Mouse (Mus musculus) telencephalon, adult 2 months (tissue): ENCODE data around the gene Gm13103.
"Not testable (repeated sequence)": the region's sequence is repeated elsewhere in the genome, so short reads cannot be mapped to it uniquely, and the experiment has no call there.

ENCODE experiments used
- DNase-seq: peaks from one replicate; pipeline ENCODE4 v3.0.0-alpha.2; 2011; ENCODE audit warnings: low read depth, low spot score

Gene Gm13103

GRCm38 (mm10) chr4:143846197-143846596, at the start of gene Gm13103:
Gene Gm13103 (plus strand): TSS chr4:143846497.
- not testable (repeated sequence) for DNase-seq

GRCm38 (mm10) chr4:143815993-143816392, 30.3 kb upstream of the Gm13103 start, which contains the start of gene Gm13084:
Gene Gm13084 (minus strand): TSS chr4:143816093.
- DNase-seq = no peak

- not testable (repeated sequence) for DNase-seq
These were observed 36.1 kb downstream of the Gm13103 start for GRCm38 (mm10) chr4:143882371-143882770.

- DNase-seq = not testable (repeated sequence)
These were observed 48.1 kb downstream of the Gm13103 start for GRCm38 (mm10) chr4:143894406-143894805.

GRCm38 (mm10) chr4:143900280-143900679, 54.0 kb downstream of the Gm13103 start, which contains the start of gene Pramef6:
Gene Pramef6 (minus strand): TSS chr4:143900380.
- DNase-seq = not testable (repeated sequence)
